Mouse (Mus musculus) spleen, adult 18-20 months (tissue): ENCODE measurements around the gene A530084C06Rik.

ENCODE experiments used
- DNase-seq, 2 experiments: peaks; one replicate each; pipeline ENCODE4 v3.0.0; 2022; ENCODE audit warnings: mixed read lengths in 2 of 2

The A530084C06Rik gene

GRCm38 (mm10) chr13:31558521-31559418 lies at the start of gene A530084C06Rik:
A530084C06Rik (minus strand) TSS chr13:31559333.
- peak; percentile 5 to 12 for DNase-seq

- DNase-seq, result no peak
Measured at GRCm38 (mm10) chr13:31603964-31604363, 44.8 kb upstream of the A530084C06Rik start.

- no peak for DNase-seq
Measured at GRCm38 (mm10) chr13:31599576-31599975, 40.4 kb upstream of the A530084C06Rik start.

GRCm38 (mm10) chr13:31587341-31587740 lies 28.2 kb upstream of the A530084C06Rik start:
- no peak for DNase-seq

- no peak for DNase-seq
Measured at GRCm38 (mm10) chr13:31579866-31580265, 20.7 kb upstream of the A530084C06Rik start.

GRCm38 (mm10) chr13:31578389-31578788 lies 19.3 kb upstream of the A530084C06Rik start:
- DNase-seq, result no peak

- DNase-seq, result no peak
Measured at GRCm38 (mm10) chr13:31577576-31577975, 18.4 kb upstream of the A530084C06Rik start.

GRCm38 (mm10) chr13:31576696-31577095 lies 17.6 kb upstream of the A530084C06Rik start:
- no peak for DNase-seq

GRCm38 (mm10) chr13:31574627-31575026 lies 15.5 kb upstream of the A530084C06Rik start:
- no peak for DNase-seq

GRCm38 (mm10) chr13:31572806-31573508 lies 13.8 kb upstream of the A530084C06Rik start:
- DNase-seq, result no peak

GRCm38 (mm10) chr13:31567617-31568294 lies 8.6 kb upstream of the A530084C06Rik start:
- DNase-seq, result no peak

- DNase-seq, result no peak
Measured at GRCm38 (mm10) chr13:31567099-31567498, 8.0 kb upstream of the A530084C06Rik start.

- no peak for DNase-seq
Measured at GRCm38 (mm10) chr13:31564394-31564793, 5.3 kb upstream of the A530084C06Rik start.

- peak; percentile 10 to 37 for DNase-seq
Measured at GRCm38 (mm10) chr13:31559419-31560144, 449 bp upstream of the A530084C06Rik start.

- peak; percentile 5 to 6 for DNase-seq
Measured at GRCm38 (mm10) chr13:31557768-31558520, 1.2 kb downstream of the A530084C06Rik start.

GRCm38 (mm10) chr13:31556964-31557767 lies 2.0 kb downstream of the A530084C06Rik start:
- no peak for DNase-seq

- no peak for DNase-seq
Measured at GRCm38 (mm10) chr13:31555834-31556233, 3.3 kb downstream of the A530084C06Rik start, which contains the start of gene Foxq1. Foxq1 (plus strand) TSS chr13:31556134.

- no peak for DNase-seq
Measured at GRCm38 (mm10) chr13:31547610-31548009, 11.5 kb downstream of the A530084C06Rik start.

- DNase-seq, result no peak
Measured at GRCm38 (mm10) chr13:31547204-31547603, 11.9 kb downstream of the A530084C06Rik start.

GRCm38 (mm10) chr13:31546784-31547183 lies 12.3 kb downstream of the A530084C06Rik start:
- DNase-seq, result no peak

GRCm38 (mm10) chr13:31543021-31543420 lies 16.1 kb downstream of the A530084C06Rik start:
- DNase-seq, result no peak
